ENCODE assay signal across 8 mouse cellular contexts in genomic region chr10:86296111-86296510, GRCm38 (mm10). TPM values are rescaled to one million over a fixed set of nuclear protein-coding genes. Genes with fewer than 3 reads are reported as not detected.
DNase-seq lines count a peak whose midpoint lies in the region; ATAC-seq and TF ChIP-seq lines count a peak whose summit lies in the region.

No protein-coding gene starts in this region.

- peak; percentile 39 to 91; a peak in 3 of 4 replicates for TF ChIP-seq CTCF in CH12.LX (conservative IDR thresholded peaks at IDR 0.05 in 1 of 2, IDR thresholded peaks at IDR 0.05 in 1 of 2; ENCODE audit: low read depth in 2 of 2, low read length in 2 of 2)
- TF ChIP-seq CTCF in heart, postnatal 0 days (IDR thresholded peaks at IDR 0.05; ENCODE audit: low read depth), result peak; percentile 95

- no peaks in the 10 kb centered on the region for H3K9me3 ChIP-seq in CH12.LX (replicated peaks; ENCODE audit: low read length)
- H3K9me3 ChIP-seq in forebrain, embryonic 12.5 days, result no peaks in the 10 kb centered on the region
- no peaks in the 10 kb centered on the region for H3K9me3 ChIP-seq in heart, postnatal 0 days (replicated peaks; ENCODE audit: control insufficient read depth, low read length)
- no peaks in the 10 kb centered on the region for H3K9me3 ChIP-seq in liver, embryonic 16.5 days (replicated peaks; ENCODE audit: control insufficient read depth, low read length)
- no peaks in the 10 kb centered on the region for H3K9me3 ChIP-seq in neural tube, embryonic 14.5 days (ENCODE audit: control insufficient read depth, low read length)

- H3K36me3 ChIP-seq in CH12.LX (replicated peaks in 1 of 2; ENCODE audit: control insufficient read depth in 1 of 2, insufficient read depth in 1 of 2, low read length in 1 of 2), result peaks cover 0 to 10% of the 10 kb centered on the region in 2 experiments
- H3K36me3 ChIP-seq in forebrain, embryonic 12.5 days (replicated peaks), result no peaks in the 10 kb centered on the region
- H3K36me3 ChIP-seq in heart, postnatal 0 days (replicated peaks; ENCODE audit: control insufficient read depth, insufficient read depth, low read length), result no peaks in the 10 kb centered on the region
- no peaks in the 10 kb centered on the region for H3K36me3 ChIP-seq in liver, embryonic 16.5 days (ENCODE audit: control insufficient read depth, insufficient read depth)
- no peaks in the 10 kb centered on the region for H3K36me3 ChIP-seq in neural tube, embryonic 14.5 days (ENCODE audit: control insufficient read depth, insufficient read depth, low read length)

- WGBS in forebrain, embryonic 12.5 days, result 4% methylated on average over 14 of the region's 14 CpGs
- 5% methylated on average over 14 of the region's 14 CpGs for WGBS in heart, postnatal 0 days
- 2% methylated on average over 14 of the region's 14 CpGs for WGBS in liver, embryonic 16.5 days (ENCODE audit: insufficient replicate concordance)
- WGBS in neural tube, embryonic 14.5 days, result 6% methylated on average over 14 of the region's 14 CpGs

- TF ChIP-seq EP300 in CH12.LX (IDR thresholded peaks at IDR 0.05; ENCODE audit: low read length), result no peak
- no peak for TF ChIP-seq EP300 in heart, postnatal 0 days (IDR thresholded peaks at IDR 0.05; ENCODE audit: low read depth)

- no peak overlapping the region for H3K9ac ChIP-seq in CH12.LX (ENCODE audit: insufficient read depth, low read depth)
- H3K9ac ChIP-seq in forebrain, embryonic 12.5 days, result 0 out of 2 replicates have a peak overlapping the region, but pooled peaks have one; percentile 21
- no peak overlapping the region for H3K9ac ChIP-seq in heart, postnatal 0 days (replicated peaks; ENCODE audit: low read depth, low read length)
- no peak overlapping the region for H3K9ac ChIP-seq in liver, embryonic 16.5 days (ENCODE audit: low read depth, low read length)
- no peak overlapping the region for H3K9ac ChIP-seq in neural tube, embryonic 14.5 days (replicated peaks; ENCODE audit: low read depth, low read length)

- no peaks in the 10 kb centered on the region for H3K4me1 ChIP-seq in CH12.LX (ENCODE audit: control insufficient read depth in 1 of 2, insufficient read depth in 2 of 2)
- H3K4me1 ChIP-seq in forebrain, embryonic 12.5 days, result peaks cover 26% of the 10 kb centered on the region
- H3K4me1 ChIP-seq in heart, postnatal 0 days (ENCODE audit: control insufficient read depth, insufficient read depth), result peaks cover 5% of the 10 kb centered on the region
- H3K4me1 ChIP-seq in liver, embryonic 16.5 days (ENCODE audit: control insufficient read depth, low read depth, low read length), result peaks cover 8% of the 10 kb centered on the region
- H3K4me1 ChIP-seq in neural tube, embryonic 14.5 days (ENCODE audit: control insufficient read depth, insufficient read depth, low read length), result peaks cover 10% of the 10 kb centered on the region

- dilution Hi-C loops in CH12.LX (cut with MboI; ENCODE audit: extremely low pct_ligation_motif_present, extremely low pct_unique_long_range_greater_than_20kb, low sequenced_read_pairs), result no loop called here

- H3K27me3 ChIP-seq in CH12.LX (replicated peaks), result no peaks in the 10 kb centered on the region
- H3K27me3 ChIP-seq in forebrain, embryonic 12.5 days, result peaks cover 24% of the 10 kb centered on the region
- H3K27me3 ChIP-seq in heart, postnatal 0 days (ENCODE audit: control insufficient read depth, insufficient read depth, low read length), result 0 out of 2 replicates have a peak, but pooled peaks cover 5% of the 10 kb centered on the region
- H3K27me3 ChIP-seq in liver, embryonic 16.5 days (ENCODE audit: control insufficient read depth, insufficient read depth, low read depth, low read length), result peaks cover 30% of the 10 kb centered on the region
- peaks cover 5% of the 10 kb centered on the region; the same call in 1 of the 2 replicates for H3K27me3 ChIP-seq in neural tube, embryonic 14.5 days (ENCODE audit: control insufficient read depth, insufficient read depth, low read length)

- DNase-seq in CH12.LX (ENCODE audit: extremely low read depth), result peak; percentile 65
- DNase-seq in c-Kit-positive CD71-positive TER-119-negative erythroid progenitor cells, embryonic 14.5 days (ENCODE audit: low read depth), result peak; percentile 43
- peak; percentile 88 for DNase-seq in heart, postnatal 0 days (ENCODE audit: low spot score)
- DNase-seq in kidney, postnatal 4 days, result peak; percentile 83 to 88
- DNase-seq in testis, postnatal 14 days (ENCODE audit: low spot score), result peak; percentile 62

- no peak overlapping the region for H3K4me3 ChIP-seq in CH12.LX (replicated peaks in 1 of 3; ENCODE audit: low read depth in 2 of 3, low read length in 2 of 3, poor library complexity in 1 of 3)
- H3K4me3 ChIP-seq in forebrain, embryonic 12.5 days (replicated peaks), result no peak overlapping the region
- H3K4me3 ChIP-seq in heart, postnatal 0 days (ENCODE audit: low read depth, low read length), result no peak overlapping the region
- H3K4me3 ChIP-seq in liver, embryonic 16.5 days (ENCODE audit: low read depth, low read length), result no peak overlapping the region
- H3K4me3 ChIP-seq in neural tube, embryonic 14.5 days (ENCODE audit: low read depth, low read length), result no peak overlapping the region

- peak; percentile 91 for TF ChIP-seq RAD21 in CH12.LX (IDR thresholded peaks at IDR 0.05; ENCODE audit: low read depth, low read length)

- ATAC-seq in forebrain, embryonic 12.5 days (ENCODE audit: low FRiP score), result peak; percentile 64
- ATAC-seq in heart, postnatal 0 days (ENCODE audit: insufficient read depth, low read depth), result peak; percentile 57
- ATAC-seq in liver, embryonic 16.5 days (ENCODE audit: low read depth), result peak; percentile 33; the same call in 1 of the 2 replicates
- ATAC-seq in neural tube, embryonic 14.5 days (ENCODE audit: low read depth), result peak; percentile 62

- H3K79me2 ChIP-seq in CH12.LX (replicated peaks; ENCODE audit: control insufficient read depth, extremely low read depth, insufficient read depth, poor library complexity, severe bottlenecking), result no peaks in the 10 kb centered on the region

- H3K4me2 ChIP-seq in CH12.LX (ENCODE audit: insufficient read depth, low read depth, poor library complexity, severe bottlenecking), result no peak overlapping the region
- peak overlapping the region; percentile 49 for H3K4me2 ChIP-seq in forebrain, embryonic 12.5 days
- peak overlapping the region; percentile 39 for H3K4me2 ChIP-seq in heart, postnatal 0 days (ENCODE audit: low read depth, low read length)
- H3K4me2 ChIP-seq in liver, embryonic 16.5 days (ENCODE audit: low read depth, low read length), result peak overlapping the region; percentile 35
- H3K4me2 ChIP-seq in neural tube, embryonic 14.5 days (ENCODE audit: low read depth, low read length), result 0 out of 2 replicates have a peak overlapping the region, but pooled peaks have one; percentile 30

- no peak overlapping the region for H3K27ac ChIP-seq in CH12.LX (ENCODE audit: insufficient read depth, low read depth)
- H3K27ac ChIP-seq in forebrain, embryonic 12.5 days, result no peak overlapping the region
- H3K27ac ChIP-seq in heart, postnatal 0 days (ENCODE audit: low read depth), result no peak overlapping the region
- H3K27ac ChIP-seq in liver, embryonic 16.5 days (ENCODE audit: low read length), result no peak overlapping the region
- H3K27ac ChIP-seq in neural tube, embryonic 14.5 days (ENCODE audit: low read depth, low read length), result no peak overlapping the region

- no peak for TF ChIP-seq POLR2A in CH12.LX (IDR thresholded peaks at IDR 0.05; ENCODE audit: low read depth, low read length)

- in situ Hi-C loops in CH12.LX (cut with MboI; ENCODE audit: low pct_ligation_motif_present, low pct_unique_long_range_greater_than_20kb, low sequenced_read_pairs), result loop anchor here (5.0 to 10.0 kb wide), 2 partner anchors 241 to 324 kb away; no protein-coding TSS in a partner anchor

TF ChIP-seq in CH12.LX, 34 proteins besides CTCF, POLR2A, EP300 and RAD21:
- TF ChIP-seq POLR2AphosphoS2 (IDR thresholded peaks at IDR 0.05; ENCODE audit: low read depth, low read length) (no peak), UBTF (IDR thresholded peaks at IDR 0.05; ENCODE audit: low read depth, low read length) (no peak), MEF2A (IDR thresholded peaks at IDR 0.05; ENCODE audit: borderline replicate concordance, low read depth, low read length) (no peak), CHD1 (IDR thresholded peaks at IDR 0.05; ENCODE audit: low read depth, low read length) (no peak), HCFC1 (IDR thresholded peaks at IDR 0.05; ENCODE audit: low read depth, low read length) (no peak), SMC3 (IDR thresholded peaks at IDR 0.05; ENCODE audit: low read depth, low read length) (peak; percentile 85)

RNA-seq across cellular contexts. Expression of gene Timp3, which starts 4.1 kb away (rescaled TPM):
- total RNA-seq in CH12.LX (2012; rRNA removed) (0.08 and 0.17 TPM in 2 replicates), CH12.LX (2014; rRNA removed) (not detected in 2 replicates)
- 0.09 and 0.14 TPM in 2 replicates for polyA plus RNA-seq in CH12.LX (2012; ENCODE audit: insufficient read length, low read depth)
- polyA plus RNA-seq in forebrain, embryonic 12.5 days (2016; fragmentation: Nextera tagmentation; extraction: Ambion mirVana), result 17.9 and 18.0 TPM in 2 replicates
- 164 and 257 TPM in 2 replicates for total RNA-seq in heart, postnatal 0 days (2014; rRNA removed; ENCODE audit: low replicate concordance)
- 57.0 and 66.0 TPM in 2 replicates for polyA plus RNA-seq in heart, postnatal 0 days (2015; fragmentation: Nextera tagmentation; extraction: Ambion mirVana)
- polyA plus RNA-seq in liver, embryonic 16.5 days (2015; fragmentation: Nextera tagmentation; extraction: Ambion mirVana), result 5.7 and 7.3 TPM in 2 replicates
- polyA plus RNA-seq in neural tube, embryonic 14.5 days (2014; fragmentation: Nextera tagmentation; extraction: Ambion mirVana), result 45.0 and 57.8 TPM in 2 replicates
